Mouse (Mus musculus) duodenum, adult 2 months (tissue): ENCODE data around the gene Vps11. TPM values are rescaled to one million over a fixed set of nuclear protein-coding genes. Genes with fewer than 3 reads are reported as not detected.

Experiments
- polyA plus RNA-seq: library from polyadenylated mRNA; depleted of rRNA; stranded (reverse); fragments of >200 nt; gene quantifications from 2 replicates; pipeline ENCODE4 v1.2.3, GENCODE M21; 2012; ENCODE audit warnings: low replicate concordance; rRNA removed

The Vps11 gene
- polyA plus RNA-seq: 13.9 and 17.1 TPM in 2 replicates

GRCm38 (mm10) chr9:44361190-44361917 lies at the start of gene Vps11:
Gene Vps11 (minus strand): TSS chr9:44361670.

GRCm38 (mm10) chr9:44406906-44407751 lies 45.7 kb upstream of the Vps11 start, which contains the start of the genes Rps25 and Trappc4:
Gene Rps25 (plus strand): TSS chr9:44407139.
Gene Trappc4 (minus strand): TSS chr9:44407600.

GRCm38 (mm10) chr9:44396684-44397411 lies 35.4 kb upstream of the Vps11 start, which contains the start of gene Slc37a4:
Gene Slc37a4 (plus strand): TSS chr9:44396852.

GRCm38 (mm10) chr9:44379054-44379834 lies 17.8 kb upstream of the Vps11 start, which contains the start of gene Hyou1:
Gene Hyou1 (plus strand): TSS chr9:44379490.

GRCm38 (mm10) chr9:44343781-44344421 lies 17.6 kb downstream of the Vps11 start, which contains the start of gene Hmbs:
Gene Hmbs (minus strand): TSS chr9:44344228.

GRCm38 (mm10) chr9:44334396-44335330 lies 26.8 kb downstream of the Vps11 start, which contains the start of gene H2afx:
Gene H2afx (plus strand): TSS chr9:44334694.

GRCm38 (mm10) chr9:44325768-44326370 lies 35.6 kb downstream of the Vps11 start, which contains the start of gene Dpagt1:
Gene Dpagt1 (plus strand): TSS chr9:44326019.

GRCm38 (mm10) chr9:44319887-44320798 lies 41.3 kb downstream of the Vps11 start, which contains the start of gene C2cd2l:
Gene C2cd2l (minus strand): TSS chr9:44320285.

GRCm38 (mm10) chr9:44305466-44306079 lies 55.9 kb downstream of the Vps11 start, which contains the start of gene Hinfp:
Gene Hinfp (minus strand): TSS chr9:44305671.

Other genes with a start within 250 kb of the Vps11 start
- 0.36 TPM in 1 of 2 replicates, not detected in the other for gene Gm49380, start 248.2 kb downstream of the Vps11 start, polyA plus RNA-seq
- 30.5 and 37.1 TPM in 2 replicates for gene Rnf26, start 248.2 kb downstream of the Vps11 start, polyA plus RNA-seq
- gene Mcam, start 227.2 kb downstream of the Vps11 start, polyA plus RNA-seq: 13.6 and 29.9 TPM in 2 replicates
- gene Cbl, start 127.6 kb downstream of the Vps11 start, polyA plus RNA-seq: 3.6 and 3.9 TPM in 2 replicates
- gene Ccdc153, start 121.0 kb downstream of the Vps11 start, polyA plus RNA-seq: not detected in 2 replicates
- gene Pdzd3, start 110.2 kb downstream of the Vps11 start, polyA plus RNA-seq: 10.0 and 25.1 TPM in 2 replicates
- 4.2 and 5.8 TPM in 2 replicates for gene Nlrx1, start 93.1 kb downstream of the Vps11 start, polyA plus RNA-seq
- gene Abcg4, start 73.1 kb downstream of the Vps11 start, polyA plus RNA-seq: 1.6 and 1.7 TPM in 2 replicates
- gene Hinfp, start 56.0 kb downstream of the Vps11 start, polyA plus RNA-seq: 14.2 and 16.9 TPM in 2 replicates
- 158 and 249 TPM in 2 replicates for gene C2cd2l, start 41.4 kb downstream of the Vps11 start, polyA plus RNA-seq
- 40.0 and 42.8 TPM in 2 replicates for gene Dpagt1, start 35.7 kb downstream of the Vps11 start, polyA plus RNA-seq
- gene H2afx, start 27.0 kb downstream of the Vps11 start, polyA plus RNA-seq: 134 and 260 TPM in 2 replicates
- 35.1 and 44.5 TPM in 2 replicates for gene Hmbs, start 17.4 kb downstream of the Vps11 start, polyA plus RNA-seq
- gene Hyou1, start 17.8 kb upstream of the Vps11 start, polyA plus RNA-seq: 42.8 and 52.8 TPM in 2 replicates
- gene Slc37a4, start 35.2 kb upstream of the Vps11 start, polyA plus RNA-seq: 40.0 and 85.7 TPM in 2 replicates
- gene Rps25, start 45.5 kb upstream of the Vps11 start, polyA plus RNA-seq: 30.8 and 41.9 TPM in 2 replicates
- gene Trappc4, start 45.9 kb upstream of the Vps11 start, polyA plus RNA-seq: 25.1 and 36.3 TPM in 2 replicates
- gene Ccdc84, start 56.9 kb upstream of the Vps11 start, polyA plus RNA-seq: 15.0 and 16.9 TPM in 2 replicates
- gene Foxr1, start 79.5 kb upstream of the Vps11 start, polyA plus RNA-seq: not detected in 2 replicates
- 0.22 and 0.28 TPM in 2 replicates for gene Upk2, start 93.3 kb upstream of the Vps11 start, polyA plus RNA-seq
- 29.3 and 33.5 TPM in 2 replicates for gene Bcl9l, start 121.2 kb upstream of the Vps11 start, polyA plus RNA-seq
- 0.46 and 1.6 TPM in 2 replicates for gene Cxcr5, start 200.2 kb upstream of the Vps11 start, polyA plus RNA-seq
- gene Ddx6, start 243.2 kb upstream of the Vps11 start, polyA plus RNA-seq: 3.0 and 3.7 TPM in 2 replicates